Mouse (Mus musculus): Measurements from ENCODE around the gene Hpn. TPM values are rescaled to one million over a fixed set of nuclear protein-coding genes. Genes with fewer than 3 reads are reported as not detected.

Gene Hpn
- polyA plus RNA-seq, 1 experiment = 1.8 TPM

GRCm38 (mm10) chr7:31114646-31115045 lies 444 bp downstream of the Hpn start:
- TF ChIP-seq GATA1 (IDR thresholded peaks at IDR 0.05; ENCODE audit: borderline replicate concordance, low read length) (no peak), FLI1 (IDR thresholded peaks at IDR 0.05; ENCODE audit: low read length) (no peak)
- Histone ChIP-seq H3K4me1 (peaks cover 67% of the 10 kb centered on the region), H3K9me3 (no peaks in the 10 kb centered on the region), H3K36me3 (replicated peaks; ENCODE audit: low read length) (no peaks in the 10 kb centered on the region), H3K27me3 (replicated peaks) (peaks cover 23% of the 10 kb centered on the region), H3K4me3 (replicated peaks) (no peak overlapping the region)

- TF ChIP-seq FLI1 (IDR thresholded peaks at IDR 0.05; ENCODE audit: low read length) = no peak
- no peak for TF ChIP-seq GATA1 (IDR thresholded peaks at IDR 0.05; ENCODE audit: borderline replicate concordance, low read length)
- Histone ChIP-seq H3K4me3 (replicated peaks) (no peak overlapping the region), H3K27me3 (replicated peaks) (peaks cover 16% of the 10 kb centered on the region), H3K4me1 (peaks cover 76% of the 10 kb centered on the region), H3K9me3 (no peaks in the 10 kb centered on the region), H3K36me3 (replicated peaks; ENCODE audit: low read length) (no peaks in the 10 kb centered on the region)
Measured at GRCm38 (mm10) chr7:31113800-31114199, 1.3 kb downstream of the Hpn start.

- Histone ChIP-seq H3K36me3 (replicated peaks; ENCODE audit: low read length) (no peaks in the 10 kb centered on the region), H3K4me3 (replicated peaks) (no peak overlapping the region), H3K27me3 (replicated peaks) (peaks cover 14% of the 10 kb centered on the region), H3K9me3 (no peaks in the 10 kb centered on the region), H3K4me1 (peaks cover 83% of the 10 kb centered on the region)
- TF ChIP-seq GATA1 (IDR thresholded peaks at IDR 0.05; ENCODE audit: borderline replicate concordance, low read length) (no peak), FLI1 (IDR thresholded peaks at IDR 0.05; ENCODE audit: low read length) (no peak)
Measured at GRCm38 (mm10) chr7:31112036-31112435, 3.1 kb downstream of the Hpn start.

- H3K27me3 ChIP-seq (replicated peaks) = peaks cover 14% of the 10 kb centered on the region
- no peaks in the 10 kb centered on the region for H3K9me3 ChIP-seq
- peaks cover 84% of the 10 kb centered on the region for H3K4me1 ChIP-seq
- H3K4me3 ChIP-seq (replicated peaks) = peak overlapping the region; percentile 53
- no peak for TF ChIP-seq FLI1 (IDR thresholded peaks at IDR 0.05; ENCODE audit: low read length)
- TF ChIP-seq GATA1 (IDR thresholded peaks at IDR 0.05; ENCODE audit: borderline replicate concordance, low read length) = no peak
- no peaks in the 10 kb centered on the region for H3K36me3 ChIP-seq (replicated peaks; ENCODE audit: low read length)
Measured at GRCm38 (mm10) chr7:31110861-31111385, 4.2 kb downstream of the Hpn start.

- H3K9me3 ChIP-seq = no peaks in the 10 kb centered on the region
- TF ChIP-seq GATA1 (IDR thresholded peaks at IDR 0.05; ENCODE audit: borderline replicate concordance, low read length) (no peak), FLI1 (IDR thresholded peaks at IDR 0.05; ENCODE audit: low read length) (no peak)
- no peaks in the 10 kb centered on the region for H3K36me3 ChIP-seq (replicated peaks; ENCODE audit: low read length)
Measured at GRCm38 (mm10) chr7:31109796-31110195, 5.3 kb downstream of the Hpn start.

GRCm38 (mm10) chr7:31109091-31109490 lies 6.0 kb downstream of the Hpn start:
- H3K36me3 ChIP-seq (replicated peaks; ENCODE audit: low read length) = no peaks in the 10 kb centered on the region
- H3K27me3 ChIP-seq (replicated peaks) = peaks cover 14% of the 10 kb centered on the region
- H3K9me3 ChIP-seq = no peaks in the 10 kb centered on the region
- H3K4me3 ChIP-seq (replicated peaks) = no peak overlapping the region
- no peak for TF ChIP-seq FLI1 (IDR thresholded peaks at IDR 0.05; ENCODE audit: low read length)
- H3K4me1 ChIP-seq = peaks cover 75% of the 10 kb centered on the region

More at GRCm38 (mm10) chr7:31109796-31110195, 5.3 kb downstream of the Hpn start:
- Histone ChIP-seq H3K4me3 (replicated peaks) (no peak overlapping the region), H3K4me1 (peaks cover 81% of the 10 kb centered on the region), H3K27me3 (replicated peaks) (peaks cover 17% of the 10 kb centered on the region)

GRCm38 (mm10) chr7:31107781-31108180 lies 7.3 kb downstream of the Hpn start:
- H3K4me1 ChIP-seq = peaks cover 69% of the 10 kb centered on the region
- no peaks in the 10 kb centered on the region for H3K9me3 ChIP-seq
- TF ChIP-seq FLI1 (IDR thresholded peaks at IDR 0.05; ENCODE audit: low read length) (no peak), GATA1 (IDR thresholded peaks at IDR 0.05; ENCODE audit: borderline replicate concordance, low read length) (no peak)
- H3K27me3 ChIP-seq (replicated peaks) = peaks cover 17% of the 10 kb centered on the region
- no peak overlapping the region for H3K4me3 ChIP-seq (replicated peaks)
- H3K36me3 ChIP-seq (replicated peaks; ENCODE audit: low read length) = no peaks in the 10 kb centered on the region

GRCm38 (mm10) chr7:31106166-31106565 lies 8.9 kb downstream of the Hpn start:
- peaks cover 29% of the 10 kb centered on the region for H3K27me3 ChIP-seq (replicated peaks)
- TF ChIP-seq GATA1 (IDR thresholded peaks at IDR 0.05; ENCODE audit: borderline replicate concordance, low read length) = no peak
- TF ChIP-seq FLI1 (IDR thresholded peaks at IDR 0.05; ENCODE audit: low read length) = no peak
- no peaks in the 10 kb centered on the region for H3K36me3 ChIP-seq (replicated peaks; ENCODE audit: low read length)
- H3K4me3 ChIP-seq (replicated peaks) = no peak overlapping the region
- H3K4me1 ChIP-seq = peaks cover 57% of the 10 kb centered on the region
- H3K9me3 ChIP-seq = no peaks in the 10 kb centered on the region

- peak overlapping the region; percentile 3 for H3K4me3 ChIP-seq (replicated peaks)
- H3K4me1 ChIP-seq = peaks cover 52% of the 10 kb centered on the region
- H3K27me3 ChIP-seq (replicated peaks) = peaks cover 29% of the 10 kb centered on the region
- H3K36me3 ChIP-seq (replicated peaks; ENCODE audit: low read length) = no peaks in the 10 kb centered on the region
- TF ChIP-seq GATA1 (IDR thresholded peaks at IDR 0.05; ENCODE audit: borderline replicate concordance, low read length) = no peak
- no peak for TF ChIP-seq FLI1 (IDR thresholded peaks at IDR 0.05; ENCODE audit: low read length)
- no peaks in the 10 kb centered on the region for H3K9me3 ChIP-seq
Measured at GRCm38 (mm10) chr7:31105061-31105768, 9.9 kb downstream of the Hpn start.

- Histone ChIP-seq H3K36me3 (replicated peaks; ENCODE audit: low read length) (no peaks in the 10 kb centered on the region), H3K9me3 (peaks cover 5% of the 10 kb centered on the region; the same call in 1 of the 2 replicates), H3K27me3 (replicated peaks) (peaks cover 42% of the 10 kb centered on the region), H3K4me1 (peaks cover 18% of the 10 kb centered on the region), H3K4me3 (replicated peaks) (no peak overlapping the region)
- no peak for TF ChIP-seq FLI1 (IDR thresholded peaks at IDR 0.05; ENCODE audit: low read length)
- TF ChIP-seq GATA1 (IDR thresholded peaks at IDR 0.05; ENCODE audit: borderline replicate concordance, low read length) = no peak
Measured at GRCm38 (mm10) chr7:31100786-31101185, 14.3 kb downstream of the Hpn start.

Measured in megakaryocyte, embryonic 14.5 days (primary cell).